Mouse (Mus musculus): Measurements from ENCODE around the gene Vmn1r207-ps. TPM values are rescaled to one million over a fixed set of nuclear protein-coding genes. Genes with fewer than 3 reads are reported as not detected.

Gene Vmn1r207-ps
- under 1 TPM in 1 of 2 experiments, not detected in 1; 0.07 TPM for total RNA-seq (2023)

GRCm38 (mm10) chr13:22729529-22729928 is at the start of gene Vmn1r207-ps:
Gene Vmn1r207-ps, minus strand, starts transcription at chr13:22729629.

GRCm38 (mm10) chr13:22777300-22777699 is 47.9 kb upstream of the Vmn1r207-ps start, which contains the start of gene Vmn1r208:
Gene Vmn1r208, minus strand, starts transcription at chr13:22777400.

Other genes with a start within 250 kb of the Vmn1r207-ps start
- gene Vmn1r202, start 224.2 kb downstream of the Vmn1r207-ps start, total RNA-seq (2023), result not detected
- not detected for gene Vmn1r203, start 211.5 kb downstream of the Vmn1r207-ps start, total RNA-seq (2023)
- not detected for gene Vmn1r204, start 176.4 kb downstream of the Vmn1r207-ps start, total RNA-seq (2023)
- not detected for gene Vmn1r205, start 136.6 kb downstream of the Vmn1r207-ps start, total RNA-seq (2023)
- not detected for gene Vmn1r206, start 105.4 kb downstream of the Vmn1r207-ps start, total RNA-seq (2023)
- gene Vmn1r208, start 47.8 kb upstream of the Vmn1r207-ps start, total RNA-seq (2023), result not detected
- not detected for gene Vmn1r209, start 80.1 kb upstream of the Vmn1r207-ps start, total RNA-seq (2023)
- not detected for gene Vmn1r210, start 101.7 kb upstream of the Vmn1r207-ps start, total RNA-seq (2023)
- gene Vmn1r211, start 127.9 kb upstream of the Vmn1r207-ps start, total RNA-seq (2023), result not detected
- gene Vmn1r212, start 154.6 kb upstream of the Vmn1r207-ps start, total RNA-seq (2023), result not detected